ENCODE assay signal across 7 mouse cellular contexts in genomic region chr10:80374063-80374462, GRCm38 (mm10). TPM values are rescaled to one million over a fixed set of nuclear protein-coding genes. Genes with fewer than 3 reads are reported as not detected.
A peak's percentile ranks its signal among the peaks of the same experiment; 100 is the strongest.
DNase-seq lines count a peak whose midpoint lies in the region; ATAC-seq and TF ChIP-seq lines count a peak whose summit lies in the region.

No protein-coding gene starts in this region.

- H3K27ac ChIP-seq in cerebellum, adult 2 months (ENCODE audit: insufficient read depth, low read length), result no peak overlapping the region
- no peak overlapping the region for H3K27ac ChIP-seq in liver, embryonic 11.5 days (ENCODE audit: low read depth, low read length)

- peak; percentile 86 for TF ChIP-seq CTCF in cerebellum, adult 2 months (IDR thresholded peaks at IDR 0.05; ENCODE audit: borderline replicate concordance, insufficient read depth, low read depth, low read length)

- no peak overlapping the region for H3K4me2 ChIP-seq in liver, embryonic 11.5 days

- WGBS in cerebellum, adult 2 months, result 24% methylated on average over 6 of the region's 6 CpGs
- WGBS in liver, embryonic 11.5 days, result 17% methylated on average over 6 of the region's 6 CpGs

- no peaks in the 10 kb centered on the region for H3K36me3 ChIP-seq in liver, embryonic 11.5 days (ENCODE audit: control insufficient read depth, insufficient read depth, low read length)

- no peak overlapping the region for H3K9ac ChIP-seq in liver, embryonic 11.5 days (ENCODE audit: low read depth, low read length)

- H3K9me3 ChIP-seq in liver, embryonic 11.5 days (ENCODE audit: control insufficient read depth, low read length), result no peaks in the 10 kb centered on the region

- H3K27me3 ChIP-seq in cerebellum, adult 2 months (ENCODE audit: control insufficient read depth, insufficient read depth, low read length), result no peaks in the 10 kb centered on the region
- peaks cover 9% of the 10 kb centered on the region; the same call in 1 of the 2 replicates for H3K27me3 ChIP-seq in liver, embryonic 11.5 days (replicated peaks; ENCODE audit: control insufficient read depth, insufficient read depth, low read length)

- ATAC-seq in granulocyte monocyte progenitor cell, adult 5-6 weeks (replicated peaks; ENCODE audit: poor library complexity, severe bottlenecking), result peak; percentile 77
- ATAC-seq in liver, embryonic 11.5 days (replicated peaks; ENCODE audit: low FRiP score), result 0 out of 2 replicates have a peak, but pooled peaks have one; percentile 62

- peak; percentile 82 to 87 for DNase-seq in left cerebral cortex, adult 18-20 months (ENCODE audit: low spot score in 2 of 2)
- no peak for DNase-seq in left cerebral cortex, adult 11 months (ENCODE audit: low spot score)
- DNase-seq in MN1 (ENCODE audit: low spot score), result peak; percentile 52
- DNase-seq in cerebellum, adult 2 months, result peak; percentile 84 to 87
- DNase-seq in liver, embryonic 11.5 days (ENCODE audit: low spot score), result no peak
- peak; percentile 70 for DNase-seq in right cerebral cortex, postnatal 4 days

- no peak overlapping the region for H3K4me3 ChIP-seq in cerebellum, adult 2 months (replicated peaks; ENCODE audit: insufficient read depth, low read depth, low read length)
- no peak overlapping the region for H3K4me3 ChIP-seq in liver, embryonic 11.5 days (ENCODE audit: low read depth, low read length)

- TF ChIP-seq POLR2A in cerebellum, adult 2 months (IDR thresholded peaks at IDR 0.05; ENCODE audit: borderline replicate concordance, insufficient read depth, low read length), result no peak

- no peaks in the 10 kb centered on the region for H3K4me1 ChIP-seq in cerebellum, adult 2 months (ENCODE audit: control insufficient read depth, insufficient read depth, low read length)
- no peaks in the 10 kb centered on the region; the same call in 1 of the 2 replicates for H3K4me1 ChIP-seq in liver, embryonic 11.5 days (replicated peaks; ENCODE audit: control insufficient read depth, insufficient read depth, low read length)

RNA-seq across cellular contexts. Expression of gene Mex3d, which starts 13.4 kb away (rescaled TPM):
- total RNA-seq in left cerebral cortex, adult 18-20 months (2021), result 10 to 100 TPM; 20.1 to 20.7 TPM
- polyA plus RNA-seq in cerebellum, adult 2 months (2012; rRNA removed), result 16.1 and 16.2 TPM in 2 replicates
- 0.67 and 3.6 TPM in 2 replicates for total RNA-seq in granulocyte monocyte progenitor cell, adult 5-6 weeks (2014; fragmentation: Nextera tagmentation)
- 2.1 and 2.2 TPM in 2 replicates for total RNA-seq in granulocyte monocyte progenitor cell, adult 5-6 weeks (2017)
- polyA plus RNA-seq in liver, embryonic 11.5 days (2014; fragmentation: Nextera tagmentation; extraction: Ambion mirVana), result 2.5 and 3.7 TPM in 2 replicates

RNA-seq across cellular contexts. Expression of gene Plk5, which starts 17.8 kb away (rescaled TPM):
- total RNA-seq in left cerebral cortex, adult 18-20 months (2021), result 10 to 100 TPM; 25.8 to 34.6 TPM
- 145 and 151 TPM in 2 replicates for polyA plus RNA-seq in cerebellum, adult 2 months (2012; rRNA removed)
- not detected in 2 replicates for total RNA-seq in granulocyte monocyte progenitor cell, adult 5-6 weeks (2014; fragmentation: Nextera tagmentation)
- total RNA-seq in granulocyte monocyte progenitor cell, adult 5-6 weeks (2017), result not detected in 2 replicates
- 0.25 TPM in 2 replicates for polyA plus RNA-seq in liver, embryonic 11.5 days (2014; fragmentation: Nextera tagmentation; extraction: Ambion mirVana)

RNA-seq across cellular contexts. Expression of gene Mbd3, which starts 25.3 kb away (rescaled TPM):
- 100 to 1,000 TPM; 143 to 166 TPM for total RNA-seq in left cerebral cortex, adult 18-20 months (2021)
- 193 and 199 TPM in 2 replicates for polyA plus RNA-seq in cerebellum, adult 2 months (2012; rRNA removed)
- total RNA-seq in granulocyte monocyte progenitor cell, adult 5-6 weeks (2014; fragmentation: Nextera tagmentation), result 85.0 and 105 TPM in 2 replicates
- 94.1 and 106 TPM in 2 replicates for total RNA-seq in granulocyte monocyte progenitor cell, adult 5-6 weeks (2017)
- 174 and 175 TPM in 2 replicates for polyA plus RNA-seq in liver, embryonic 11.5 days (2014; fragmentation: Nextera tagmentation; extraction: Ambion mirVana)

RNA-seq across cellular contexts. Expression of gene Adamtsl5, which starts 25.9 kb away (rescaled TPM):
- total RNA-seq in left cerebral cortex, adult 18-20 months (2021), result 10 to 100 TPM in 1 of 2 experiments, 1 to 10 TPM in 1; 8.8 to 10.4 TPM
- polyA plus RNA-seq in cerebellum, adult 2 months (2012; rRNA removed), result 7.9 and 10.8 TPM in 2 replicates
- not detected in 2 replicates for total RNA-seq in granulocyte monocyte progenitor cell, adult 5-6 weeks (2014; fragmentation: Nextera tagmentation)
- total RNA-seq in granulocyte monocyte progenitor cell, adult 5-6 weeks (2017), result not detected in 2 replicates
- polyA plus RNA-seq in liver, embryonic 11.5 days (2014; fragmentation: Nextera tagmentation; extraction: Ambion mirVana), result 1.6 and 2.6 TPM in 2 replicates

RNA-seq across cellular contexts. Expression of gene Uqcr11, which starts 32.6 kb away (rescaled TPM):
- total RNA-seq in left cerebral cortex, adult 18-20 months (2021), result 100 to 1,000 TPM; 383 to 388 TPM
- 1,410 and 1,545 TPM in 2 replicates for polyA plus RNA-seq in cerebellum, adult 2 months (2012; rRNA removed)
- total RNA-seq in granulocyte monocyte progenitor cell, adult 5-6 weeks (2014; fragmentation: Nextera tagmentation), result 382 and 438 TPM in 2 replicates
- total RNA-seq in granulocyte monocyte progenitor cell, adult 5-6 weeks (2017), result 172 and 277 TPM in 2 replicates
- 835 and 866 TPM in 2 replicates for polyA plus RNA-seq in liver, embryonic 11.5 days (2014; fragmentation: Nextera tagmentation; extraction: Ambion mirVana)

Comparison
In these comparisons a context has a peak if more than half of its experiments do, and no peak if none do; other contexts are left out.
1. DNase-seq: peak in left cerebral cortex, adult 18-20 months (2 of 2), MN1 (single experiment), cerebellum, adult 2 months (2 of 2) and right cerebral cortex, postnatal 4 days (single experiment); none in left cerebral cortex, adult 11 months (single experiment) and liver, embryonic 11.5 days (single experiment).
2. RNA of gene Mex3d, which starts 13.4 kb away (total RNA-seq): 20.1 to 20.7 TPM in left cerebral cortex, adult 18-20 months; 0.67 to 3.6 TPM in granulocyte monocyte progenitor cell, adult 5-6 weeks; every median in the first group is over 4 times any median in the second.
3. RNA of gene Plk5, which starts 17.8 kb away (total RNA-seq): 25.8 to 34.6 TPM in left cerebral cortex, adult 18-20 months; not detected in granulocyte monocyte progenitor cell, adult 5-6 weeks; every median in the first group is over 10 times any median in the second.